Mouse (Mus musculus) olfactory bulb, adult 2 months (tissue): Measurements from ENCODE around the gene Slc38a10.

ENCODE experiments used
- CTCF ChIP-seq: fragments of 200-500 bp; IDR thresholded peaks from 2 replicates; pipeline ENCODE4 v1.5.1; 2012; ENCODE audit warnings: low read depth, mild to moderate bottlenecking, low read length, moderate library complexity; ENCODE audit not compliant: insufficient read depth
- POLR2A ChIP-seq: fragments of 200-500 bp; IDR thresholded peaks from 2 replicates; pipeline ENCODE4 v1.6.1; 2012; ENCODE audit warnings: mild to moderate bottlenecking, low read depth, low read length, moderate library complexity; ENCODE audit not compliant: insufficient read depth

DNA sequence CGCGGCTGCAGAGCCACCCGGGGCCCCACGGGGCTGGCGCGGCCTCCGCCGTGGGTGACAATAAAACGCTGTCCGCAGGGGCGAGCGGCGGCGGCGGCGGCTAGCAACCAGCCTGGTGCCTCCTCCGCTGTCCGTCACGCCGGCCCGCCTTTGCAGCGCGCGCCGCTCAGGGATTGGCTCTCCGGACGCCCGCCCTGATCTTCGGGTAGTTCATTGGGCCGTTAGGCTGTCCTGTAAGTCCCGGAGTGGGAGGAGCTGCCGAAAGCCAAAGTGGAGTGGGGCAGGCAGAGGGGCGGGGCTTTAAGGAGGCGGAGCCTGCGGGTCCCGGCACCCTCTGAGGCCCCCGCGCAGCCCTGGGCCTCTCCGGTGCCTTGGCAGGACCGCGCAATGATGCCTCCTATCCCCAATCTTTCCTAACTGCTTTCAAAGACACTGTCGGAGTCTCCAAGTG lies 64.4 kb downstream of the Slc38a10 start, which contains the start of gene Cep131:
- TF ChIP-seq POLR2A (peak; percentile 95), CTCF (no peak)
